Mouse (Mus musculus): ENCODE measurements at regions not wholly inside any gene's neighbourhood (a gene's known extent, or its start where the extent isn't known, plus 50 kb on each side); places are given as distances from the start of the nearest gene placed in this dataset.

DNA sequence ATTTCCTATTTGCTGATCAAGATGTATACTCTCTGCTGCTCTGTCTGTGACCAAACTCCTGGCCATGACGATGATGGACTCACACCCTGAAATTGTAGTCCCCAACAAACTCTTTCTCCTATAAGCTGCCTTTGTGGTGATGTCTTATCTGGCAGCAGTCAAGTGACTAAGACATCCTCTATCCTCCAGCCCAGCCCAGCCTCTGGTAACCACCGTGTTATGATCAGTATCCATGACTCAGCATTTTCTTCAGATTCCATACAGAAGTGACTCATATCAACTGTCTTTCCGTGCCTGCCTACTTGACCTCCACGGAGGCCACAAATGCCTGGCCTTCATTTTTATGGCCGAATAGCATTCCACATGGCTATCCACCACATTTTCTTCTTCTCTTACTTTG, 124.5 kb upstream of the Sox2 start:
- DNase-seq (ENCODE audit: low read depth, low spot score) = no peak

DNA sequence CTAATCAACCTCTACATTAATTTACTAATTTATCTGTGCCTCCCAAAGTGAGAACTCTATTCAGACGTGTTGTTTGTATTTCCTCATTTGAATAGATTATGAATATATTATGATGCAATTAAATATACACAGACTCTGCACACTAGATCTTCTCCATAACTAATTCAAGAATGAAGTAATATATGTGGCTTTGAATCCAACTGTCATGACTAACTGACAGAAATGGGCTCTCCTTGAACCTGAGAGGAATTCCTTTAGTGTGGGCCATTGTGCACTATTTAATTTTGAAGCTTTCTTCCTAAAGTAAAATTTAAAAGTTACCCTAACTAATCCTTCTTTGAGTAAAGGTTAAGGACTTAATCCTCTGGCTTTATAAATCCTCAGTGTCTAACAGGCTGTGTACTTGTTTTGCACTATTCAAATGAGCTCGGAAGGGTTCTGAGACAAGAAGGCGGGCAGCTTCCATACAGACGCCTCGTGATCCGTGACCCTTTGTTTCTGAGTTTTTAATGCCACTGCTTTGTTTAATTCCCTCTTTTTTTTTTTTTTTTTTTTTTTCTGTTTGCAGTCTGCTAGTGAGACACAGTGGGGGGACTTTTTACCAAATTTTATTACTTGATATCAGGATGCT, 128.0 kb upstream of the Sox2 start:
- DNase-seq (ENCODE audit: low read depth, low spot score) = no peak

GRCm38 (mm10) chr3:34521357-34522053, 128.7 kb upstream of the Sox2 start:
- DNase-seq (ENCODE audit: low read depth, low spot score) = no peak

DNA sequence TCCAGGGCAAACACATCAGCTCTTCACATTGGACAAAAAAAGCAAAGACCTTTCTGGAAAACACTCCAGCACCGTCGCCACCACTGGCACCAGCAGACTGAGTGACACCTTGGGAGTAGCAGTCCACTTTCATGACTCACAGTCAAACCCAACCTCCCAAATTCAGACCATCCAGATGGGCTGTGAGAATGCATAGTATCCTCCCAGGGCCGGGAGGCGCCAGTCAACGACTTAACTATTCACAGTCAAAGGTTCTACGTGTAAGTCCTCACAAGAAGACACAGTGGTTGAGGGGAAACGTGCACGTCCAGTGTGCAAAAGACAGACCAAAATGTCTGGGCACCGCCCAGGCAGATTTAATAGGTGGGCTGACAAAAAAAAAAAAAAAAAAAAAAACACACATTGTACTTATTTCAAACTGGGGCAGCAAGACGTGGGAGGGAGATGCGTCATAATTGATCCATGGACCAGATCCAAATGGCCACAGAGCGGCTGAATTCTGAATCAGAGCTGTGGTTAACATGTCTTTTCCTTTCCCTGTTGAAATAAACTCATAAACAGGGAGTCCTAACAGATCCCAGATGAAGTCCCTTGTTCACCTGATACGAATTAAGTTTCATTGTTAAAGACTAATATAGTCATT, 137.6 kb upstream of the Sox2 start:
- no peak for DNase-seq (ENCODE audit: low read depth, low spot score)

DNA sequence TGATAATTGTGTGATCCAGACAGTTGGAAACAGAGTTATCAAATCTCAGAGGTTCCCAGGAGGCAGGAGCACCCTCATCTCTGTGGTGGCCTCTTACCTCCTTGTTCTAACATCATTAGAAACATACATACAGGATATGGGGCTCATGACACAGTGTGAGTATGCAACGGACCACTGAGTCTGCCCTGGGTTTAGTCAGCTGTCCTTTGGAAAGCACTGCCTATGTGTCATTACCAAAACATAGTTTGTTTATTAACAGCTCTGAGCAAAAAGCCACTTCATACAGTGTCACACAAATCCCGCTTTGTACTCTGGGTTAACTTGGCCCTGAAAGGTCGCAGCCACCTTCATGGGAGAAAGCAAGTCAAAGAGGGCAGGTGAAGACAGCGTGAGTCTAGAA, 139.5 kb upstream of the Sox2 start:
- DNase-seq (ENCODE audit: low read depth, low spot score) = no peak

GRCm38 (mm10) chr3:34509160-34509559, 141.0 kb upstream of the Sox2 start:
- no peak for DNase-seq (ENCODE audit: low read depth, low spot score)

DNA sequence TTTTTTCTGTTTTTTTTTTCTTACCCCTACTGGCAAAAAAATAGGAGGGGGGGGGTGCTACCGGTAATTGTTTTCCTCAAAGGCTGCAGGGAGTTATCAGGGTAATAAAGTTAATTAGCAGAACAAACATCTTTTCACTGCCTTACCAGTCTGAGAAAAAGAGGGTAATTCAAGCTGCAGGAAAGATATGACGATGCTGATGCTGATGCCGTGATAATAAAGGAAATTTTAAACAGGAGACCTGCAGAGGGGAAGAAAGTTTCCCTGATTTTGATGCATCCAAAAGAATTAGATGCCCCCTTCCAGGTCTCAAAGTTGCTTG, 145.7 kb upstream of the Sox2 start:
- DNase-seq (ENCODE audit: low read depth, low spot score) = no peak

DNA sequence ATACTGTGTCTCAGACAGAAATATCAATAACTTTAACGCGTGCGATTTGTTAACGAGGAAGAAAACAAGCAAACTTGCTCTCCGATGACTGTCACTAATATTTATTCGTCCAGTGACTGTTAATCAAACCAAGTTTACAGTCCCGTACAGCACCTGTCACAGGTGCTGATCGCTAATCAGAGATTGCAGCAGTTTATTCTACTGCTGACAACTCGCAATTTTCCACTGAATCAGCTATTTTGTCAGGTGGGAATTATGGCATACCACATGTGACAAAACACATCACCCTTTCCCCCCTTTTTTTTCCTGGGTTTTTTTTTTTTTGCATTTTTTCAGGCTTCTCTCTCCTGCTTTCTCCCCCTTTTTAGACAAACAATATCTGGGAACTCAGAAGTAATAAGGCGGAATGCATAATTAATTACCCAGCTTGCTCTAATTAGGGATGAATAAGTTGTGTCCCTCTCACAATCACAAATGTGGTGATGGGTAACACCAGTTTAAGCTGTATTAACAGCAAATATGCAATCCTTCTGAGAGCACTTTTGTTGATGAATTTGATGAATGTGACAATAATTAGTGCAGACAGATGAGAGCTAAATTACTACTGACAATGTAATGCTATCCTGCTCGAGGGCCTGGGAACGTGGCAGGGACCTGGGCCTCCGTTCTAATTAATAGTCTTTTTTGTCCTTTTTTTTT, 146.2 kb upstream of the Sox2 start:
- no peak for DNase-seq (ENCODE audit: low read depth, low spot score)

GRCm38 (mm10) chr3:34496839-34497238, 153.4 kb upstream of the Sox2 start:
- DNase-seq (ENCODE audit: low read depth, low spot score) = no peak

- no peak for DNase-seq (ENCODE audit: low read depth, low spot score)
Observed at GRCm38 (mm10) chr3:34495615-34496014, 154.6 kb upstream of the Sox2 start.

DNA sequence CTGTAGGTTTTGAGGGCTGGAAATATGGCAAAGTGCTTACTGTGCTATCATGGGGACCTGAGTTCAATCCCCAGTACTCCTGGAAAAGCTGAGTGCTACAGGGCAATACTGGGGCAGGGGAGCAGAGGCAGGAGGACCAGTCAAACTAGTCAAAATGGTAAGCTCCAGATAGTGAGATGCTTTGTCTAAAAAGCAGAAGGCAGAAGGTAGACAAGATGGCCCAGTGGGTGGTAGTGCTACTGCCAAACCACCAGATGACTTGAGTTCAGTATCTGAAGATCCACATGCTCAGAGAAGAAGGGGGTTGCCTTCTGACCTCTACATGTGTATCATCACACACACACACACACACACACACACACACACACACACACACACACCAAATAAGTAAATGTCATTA, 156.3 kb upstream of the Sox2 start:
- no peak for DNase-seq (ENCODE audit: low read depth, low spot score)

- no peak for DNase-seq (ENCODE audit: low read depth, low spot score)
Observed at GRCm38 (mm10) chr3:34489008-34489407, 161.2 kb upstream of the Sox2 start.

DNA sequence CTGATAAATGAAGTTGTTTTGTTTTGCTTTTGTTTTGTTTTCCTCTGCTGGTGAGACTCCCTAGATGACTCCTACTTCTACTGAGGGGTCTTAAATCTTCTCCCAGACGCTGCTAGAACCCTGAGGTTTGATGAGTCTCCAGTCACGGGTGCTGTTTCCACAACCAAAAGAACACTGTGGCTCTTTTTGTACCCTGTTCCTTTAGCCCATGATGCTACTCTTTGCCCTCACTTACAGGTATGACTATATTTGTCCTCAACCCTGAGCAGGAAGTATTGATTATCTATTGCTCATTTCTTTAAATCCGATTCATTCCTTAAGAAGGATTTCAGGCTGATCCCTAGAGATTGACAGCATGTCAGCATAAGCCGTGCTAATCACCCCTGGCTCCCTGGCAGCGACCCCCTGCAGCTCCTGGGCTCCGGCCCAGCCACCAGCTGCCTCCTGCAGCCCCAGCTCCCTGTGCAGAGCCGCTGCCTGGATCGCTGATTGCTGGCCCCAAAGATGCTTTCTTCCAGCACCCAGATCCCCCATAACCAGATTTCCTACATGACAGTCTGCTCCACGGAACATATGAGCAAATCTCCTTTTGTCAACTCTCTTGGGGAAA, 163.7 kb upstream of the Sox2 start:
- DNase-seq (ENCODE audit: low read depth, low spot score) = no peak

- peak; percentile 41 for DNase-seq (ENCODE audit: low read depth, low spot score)
Observed at GRCm38 (mm10) chr3:34485345-34486223, 164.6 kb upstream of the Sox2 start.

DNA sequence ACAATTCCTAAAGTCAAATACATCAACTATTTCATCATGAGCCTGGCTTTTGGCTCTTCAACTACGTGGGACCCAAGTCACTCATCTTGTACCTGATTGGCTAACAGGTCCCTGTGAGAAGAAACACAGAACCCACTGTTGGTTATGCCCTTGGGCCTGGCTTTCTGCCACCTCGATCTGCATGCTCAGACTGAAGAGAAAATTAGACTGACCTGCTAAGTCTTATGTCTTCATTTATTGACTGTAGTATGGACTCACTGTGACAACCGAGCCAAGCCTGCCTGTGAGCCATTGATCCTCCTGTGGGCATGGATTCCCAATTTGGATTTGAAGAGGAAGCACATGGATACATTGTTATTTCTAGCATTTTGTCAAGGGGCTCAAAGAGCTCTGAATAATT, 166.3 kb upstream of the Sox2 start:
- no peak for DNase-seq (ENCODE audit: low read depth, low spot score)

- DNase-seq (ENCODE audit: low read depth, low spot score) = peak; percentile 45
Observed at GRCm38 (mm10) chr3:34481821-34482713, 168.1 kb upstream of the Sox2 start.

GRCm38 (mm10) chr3:34481314-34481713, 168.9 kb upstream of the Sox2 start:
- no peak for DNase-seq (ENCODE audit: low read depth, low spot score)

GRCm38 (mm10) chr3:34474126-34474525, 176.1 kb upstream of the Sox2 start:
- peak; percentile 88 for DNase-seq (ENCODE audit: low read depth, low spot score)

DNA sequence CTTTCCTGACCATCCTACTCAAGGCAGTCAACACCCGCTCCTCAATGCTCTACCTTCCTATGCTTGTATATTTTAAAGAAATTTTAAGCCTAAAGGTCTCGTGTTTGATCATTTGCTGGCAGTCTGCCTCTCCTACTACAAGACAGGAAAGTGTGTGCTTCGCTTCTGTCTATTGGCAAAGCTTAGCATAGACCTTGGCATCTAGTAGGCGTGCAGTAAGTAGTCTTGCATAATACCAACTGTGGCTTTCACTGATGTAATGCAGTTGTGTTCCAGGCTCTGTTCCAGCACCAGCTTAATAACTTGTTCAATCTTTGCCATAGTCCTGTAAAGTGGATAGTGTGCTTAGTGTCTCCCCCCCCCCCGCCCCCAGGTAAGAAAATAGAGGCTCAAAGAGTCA, 179.5 kb upstream of the Sox2 start:
- DNase-seq (ENCODE audit: low read depth, low spot score) = no peak

DNA sequence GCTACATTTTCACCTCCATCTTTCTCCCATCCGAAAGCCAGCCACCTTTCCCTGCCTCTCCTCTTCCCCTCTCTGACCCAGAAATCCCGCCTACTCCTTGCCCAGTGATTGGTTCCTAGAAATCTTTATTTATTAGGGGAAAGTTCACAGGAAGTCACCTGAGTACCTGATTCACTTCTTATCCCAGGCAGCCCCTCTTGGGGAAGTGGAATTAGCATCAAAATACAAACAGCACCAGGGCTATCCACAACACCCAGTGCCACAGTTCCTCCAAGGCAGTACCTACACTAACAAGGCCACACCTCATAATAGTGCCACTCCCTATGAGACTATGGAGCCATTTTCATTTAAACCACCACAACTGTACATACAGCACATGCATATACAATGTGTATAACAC, 180.3 kb upstream of the Sox2 start:
- DNase-seq (ENCODE audit: low read depth, low spot score) = peak; percentile 75
